Mouse (Mus musculus) gastrocnemius, adult 18-20 months (tissue): Measurements from ENCODE around the gene Kazn. TPM values are rescaled to one million over a fixed set of nuclear protein-coding genes. Genes with fewer than 3 reads are reported as not detected.

Experiments used
- DNase-seq: peaks from one replicate; pipeline ENCODE4 v3.0.0; 2021; ENCODE audit warnings: low spot score
- total RNA-seq, 2 experiments: library from RNA; stranded (reverse); gene quantifications; 2 replicates each; pipeline ENCODE4 v1.2.3; 2021

Gene Kazn
- total RNA-seq, 2 experiments from 2014 or later, result 1.6 to 2.5 TPM

DNA sequence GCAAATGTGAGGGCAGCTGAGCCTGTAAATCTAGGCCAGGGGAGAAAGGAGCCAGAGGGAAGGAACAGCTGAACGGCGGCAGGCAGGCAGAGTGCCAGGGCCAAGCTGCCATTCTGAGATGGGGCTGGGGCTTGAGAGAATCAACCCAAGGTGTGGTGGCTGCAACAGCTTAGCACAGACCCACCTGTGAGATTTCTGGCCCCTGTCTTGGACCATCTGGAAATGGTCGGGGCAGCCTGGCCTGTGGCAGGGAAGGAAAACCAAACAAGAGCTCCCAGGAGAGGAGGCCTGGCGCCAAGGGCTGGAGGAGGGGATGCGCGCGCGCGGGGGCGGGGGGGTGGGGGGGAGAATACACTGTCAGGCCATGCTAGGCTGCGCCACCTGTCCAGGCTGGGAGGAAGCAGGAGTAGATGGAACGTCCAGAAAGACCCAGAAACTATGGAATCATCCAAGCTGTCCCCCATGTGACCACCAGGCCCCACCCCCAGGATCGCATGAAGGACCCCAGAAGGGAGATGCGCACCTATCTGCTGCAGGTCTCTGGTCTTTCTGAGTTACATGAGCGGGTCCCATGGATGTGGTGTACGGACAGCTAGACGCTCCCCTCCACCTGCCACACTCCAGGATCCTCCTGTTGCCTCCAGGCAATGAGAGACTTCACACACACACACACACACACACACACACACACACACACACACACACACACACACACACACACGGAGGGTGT lies 158.1 kb downstream of the Kazn start:
- DNase-seq, result peak; percentile 42

DNA sequence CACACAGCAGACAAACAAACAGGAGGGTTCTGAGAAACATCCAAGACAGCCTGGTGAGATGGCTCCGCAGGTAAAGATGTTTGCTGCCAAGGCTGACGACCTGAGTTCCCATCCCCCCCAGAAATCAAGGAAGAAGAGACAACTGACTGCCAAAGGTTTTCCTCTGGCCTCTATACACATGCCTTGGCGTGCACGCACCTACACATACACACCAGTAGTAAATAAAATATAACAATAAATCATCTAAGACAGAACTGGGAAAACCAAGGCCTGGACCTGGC lies 158.8 kb downstream of the Kazn start:
- DNase-seq, result no peak

DNA sequence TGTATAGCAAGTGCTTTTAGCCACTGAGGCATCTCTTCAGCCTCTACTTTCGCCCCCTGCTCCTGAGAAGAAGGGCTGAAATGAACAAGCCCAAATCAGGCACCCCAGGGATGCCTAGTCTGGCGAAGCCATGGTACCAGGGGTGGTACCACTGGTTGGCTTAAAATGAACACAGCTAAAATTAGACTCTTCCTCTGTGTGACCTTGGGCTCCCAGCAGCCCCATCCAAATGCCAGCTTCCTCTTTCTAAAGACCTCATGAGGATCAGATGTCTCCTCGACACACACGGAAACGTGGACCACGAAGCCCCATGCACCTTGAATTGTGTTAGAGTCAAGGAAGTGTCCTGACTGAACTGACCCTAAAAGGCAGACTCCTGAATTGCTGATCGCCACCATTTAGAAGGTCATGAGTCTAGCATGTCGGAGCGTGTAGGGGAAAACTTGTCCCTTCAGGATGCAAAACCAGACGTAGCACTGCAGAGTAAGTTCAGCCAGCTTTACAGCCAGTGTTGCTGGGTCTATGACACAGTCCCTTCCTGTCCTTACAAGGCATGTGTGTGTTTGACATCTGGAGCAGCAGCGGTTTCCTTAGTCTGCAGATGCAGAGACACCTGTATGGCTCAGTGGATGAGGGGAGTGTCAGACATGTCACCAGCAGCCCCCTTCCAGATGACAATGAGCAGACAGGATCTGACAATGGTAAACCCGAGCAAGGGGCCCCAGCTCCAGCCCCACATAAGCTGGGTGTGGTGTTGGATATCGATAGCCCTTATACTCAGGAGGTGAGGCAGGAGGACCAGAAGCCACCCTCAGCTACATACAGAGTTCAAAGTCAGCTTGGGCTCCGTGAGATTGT lies 159.3 kb downstream of the Kazn start:
- no peak for DNase-seq

DNA sequence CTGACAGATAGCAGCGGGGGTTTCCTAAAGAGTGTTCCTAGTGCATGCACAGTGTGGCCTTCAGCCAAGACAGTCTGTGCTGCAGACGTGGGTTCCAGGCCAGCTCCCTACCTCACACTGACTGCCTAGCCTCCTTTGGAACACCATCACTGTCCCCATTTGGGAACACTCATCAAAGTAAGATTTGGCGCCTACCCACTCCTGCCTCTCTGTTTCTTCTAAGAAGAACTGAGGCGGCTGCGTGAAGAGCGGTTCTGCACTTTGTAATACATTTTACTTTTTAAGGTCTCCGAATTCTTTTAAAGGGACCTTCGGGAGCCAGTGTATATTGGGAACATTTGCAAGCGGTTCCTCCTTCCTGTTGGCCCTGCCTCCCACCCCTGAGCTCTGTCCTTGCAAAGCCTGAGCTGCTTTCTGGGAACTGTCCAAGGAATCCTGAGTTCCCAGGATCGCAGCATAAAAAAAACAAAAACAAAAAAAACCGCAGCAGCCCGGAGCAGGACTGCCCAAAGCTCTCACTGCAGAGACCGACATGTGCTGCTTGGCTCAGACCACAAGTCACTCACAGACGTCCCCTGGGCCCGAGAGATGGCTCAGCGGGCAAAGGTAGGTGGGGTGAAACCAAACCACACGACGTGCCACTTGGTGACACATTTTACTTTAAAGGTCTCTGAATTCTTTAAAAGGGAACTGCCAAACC lies 161.5 kb downstream of the Kazn start:
- DNase-seq, result no peak

DNA sequence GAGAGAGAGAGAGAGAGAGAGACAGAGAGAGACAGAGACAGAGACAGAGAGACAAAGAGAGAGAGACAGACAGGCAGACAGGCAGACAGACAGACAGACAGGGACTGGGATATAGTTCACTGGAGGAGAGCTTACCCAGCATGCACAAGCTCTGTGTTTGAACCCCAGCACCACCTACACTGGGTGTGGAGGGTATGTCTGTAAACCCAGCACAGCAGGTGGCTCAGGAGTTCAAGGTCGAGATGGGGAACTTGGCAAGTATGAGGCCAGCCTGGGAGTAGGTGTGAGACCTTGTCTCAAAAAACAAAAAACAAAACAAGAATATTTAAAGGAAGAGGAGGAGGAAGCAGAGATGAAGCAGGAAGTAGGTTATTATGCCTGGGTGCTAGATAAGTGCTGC lies 162.3 kb downstream of the Kazn start:
- no peak for DNase-seq

DNA sequence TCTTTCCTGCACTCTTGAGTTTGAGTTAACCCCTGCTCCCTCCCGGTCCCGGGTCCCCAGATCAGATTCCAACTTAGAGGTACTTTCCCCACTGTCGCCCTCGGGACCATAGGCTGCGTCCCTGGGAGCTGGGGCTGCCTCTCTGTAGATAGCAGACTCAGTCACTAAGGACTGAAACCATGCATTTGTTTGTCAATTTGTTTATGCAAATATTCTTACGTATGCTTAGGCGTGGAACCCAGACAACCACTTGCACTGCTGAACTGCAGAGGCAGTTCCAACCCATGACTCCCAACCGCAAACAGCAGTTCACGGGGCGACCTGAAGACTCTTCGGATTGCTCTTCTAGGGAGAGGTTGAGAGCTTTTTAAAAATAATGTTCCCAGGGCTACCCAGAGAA lies 163.3 kb downstream of the Kazn start:
- no peak for DNase-seq

DNA sequence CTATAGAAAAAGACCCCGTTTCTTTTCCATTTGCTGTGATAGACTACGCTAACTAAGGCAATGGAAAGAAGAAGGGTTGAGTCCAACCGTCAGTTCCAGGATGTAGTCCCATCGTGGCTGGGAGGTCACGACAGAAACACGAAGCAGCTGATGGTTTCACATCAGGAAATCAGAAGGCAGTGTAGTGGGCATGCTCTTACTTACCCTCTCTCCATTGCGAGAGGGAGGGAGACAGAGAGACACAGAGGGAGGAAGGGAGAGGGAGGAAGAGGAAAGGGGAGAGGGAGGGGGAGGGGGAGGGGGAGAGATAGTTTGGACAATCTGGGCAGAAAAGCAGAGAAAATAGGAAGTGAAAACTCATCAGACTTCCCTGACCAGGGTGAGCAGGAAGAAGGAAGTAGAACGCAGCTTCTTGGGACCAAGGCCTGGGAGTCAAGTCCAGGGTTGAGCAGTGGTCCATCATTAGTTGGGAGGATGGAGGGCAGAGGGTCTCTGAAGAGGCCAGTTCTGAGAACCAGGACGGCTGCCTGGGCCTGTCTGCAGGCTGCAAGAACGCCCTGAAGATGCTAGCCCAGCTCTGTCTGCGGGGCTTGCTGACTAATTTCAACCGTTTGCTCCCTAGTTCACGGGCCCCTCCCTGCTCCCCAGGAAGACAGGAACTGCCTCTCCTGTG lies 165.0 kb downstream of the Kazn start:
- no peak for DNase-seq

DNA sequence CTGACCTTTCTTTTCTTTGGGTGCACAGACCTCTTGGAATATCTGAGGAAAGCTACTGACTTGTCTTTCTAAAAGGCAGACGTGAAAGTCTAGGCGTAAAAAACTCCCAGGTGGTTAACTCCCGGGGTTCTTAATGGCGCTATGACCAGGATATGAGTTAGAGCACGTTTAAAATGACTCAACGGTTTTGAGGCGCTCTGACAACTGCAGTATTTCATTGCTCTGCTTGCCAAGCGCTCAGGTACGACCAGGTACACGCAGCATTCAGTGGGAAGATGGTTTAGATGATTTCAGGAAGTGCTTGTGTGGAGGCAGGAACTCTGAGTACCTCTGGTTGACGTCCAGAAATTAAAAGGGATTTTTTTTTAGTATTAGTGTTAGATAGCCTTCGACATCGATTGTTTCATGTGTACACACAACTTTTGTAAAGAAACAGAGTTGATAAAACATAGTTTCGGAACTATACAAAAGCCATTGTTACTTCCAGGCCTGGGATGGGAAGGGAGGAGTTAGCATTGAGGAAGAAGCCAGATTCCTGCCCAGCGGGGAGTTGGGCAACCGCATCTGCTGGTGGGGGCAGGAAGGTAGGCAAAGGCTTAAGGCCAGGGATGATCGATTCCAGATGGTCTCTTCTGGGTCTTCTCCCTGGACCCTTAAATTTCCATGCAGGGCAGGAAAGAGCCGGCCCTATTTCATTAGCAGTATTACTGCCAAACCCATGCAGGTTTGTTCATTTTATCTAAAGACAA lies 167.8 kb downstream of the Kazn start:
- DNase-seq, result no peak

DNA sequence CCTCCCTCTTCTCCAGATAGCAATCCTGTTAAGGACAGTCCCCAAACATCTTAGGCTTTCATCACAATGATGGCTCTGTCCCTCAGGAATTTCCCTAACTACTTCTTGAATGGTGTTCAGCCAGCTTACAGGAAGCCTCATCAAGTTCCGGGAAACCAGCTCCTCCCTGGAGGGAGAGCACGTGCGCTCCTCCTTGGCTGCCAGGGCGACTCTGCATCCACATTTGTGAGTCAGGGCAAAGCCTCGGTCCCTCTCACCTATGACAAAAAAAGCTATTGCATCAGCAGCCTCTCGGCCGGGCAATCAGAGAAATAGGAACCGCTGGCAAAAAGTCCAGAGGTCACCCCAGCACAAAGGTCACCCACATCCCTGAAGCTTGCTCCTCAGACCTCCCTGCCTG lies 168.4 kb downstream of the Kazn start:
- no peak for DNase-seq

DNA sequence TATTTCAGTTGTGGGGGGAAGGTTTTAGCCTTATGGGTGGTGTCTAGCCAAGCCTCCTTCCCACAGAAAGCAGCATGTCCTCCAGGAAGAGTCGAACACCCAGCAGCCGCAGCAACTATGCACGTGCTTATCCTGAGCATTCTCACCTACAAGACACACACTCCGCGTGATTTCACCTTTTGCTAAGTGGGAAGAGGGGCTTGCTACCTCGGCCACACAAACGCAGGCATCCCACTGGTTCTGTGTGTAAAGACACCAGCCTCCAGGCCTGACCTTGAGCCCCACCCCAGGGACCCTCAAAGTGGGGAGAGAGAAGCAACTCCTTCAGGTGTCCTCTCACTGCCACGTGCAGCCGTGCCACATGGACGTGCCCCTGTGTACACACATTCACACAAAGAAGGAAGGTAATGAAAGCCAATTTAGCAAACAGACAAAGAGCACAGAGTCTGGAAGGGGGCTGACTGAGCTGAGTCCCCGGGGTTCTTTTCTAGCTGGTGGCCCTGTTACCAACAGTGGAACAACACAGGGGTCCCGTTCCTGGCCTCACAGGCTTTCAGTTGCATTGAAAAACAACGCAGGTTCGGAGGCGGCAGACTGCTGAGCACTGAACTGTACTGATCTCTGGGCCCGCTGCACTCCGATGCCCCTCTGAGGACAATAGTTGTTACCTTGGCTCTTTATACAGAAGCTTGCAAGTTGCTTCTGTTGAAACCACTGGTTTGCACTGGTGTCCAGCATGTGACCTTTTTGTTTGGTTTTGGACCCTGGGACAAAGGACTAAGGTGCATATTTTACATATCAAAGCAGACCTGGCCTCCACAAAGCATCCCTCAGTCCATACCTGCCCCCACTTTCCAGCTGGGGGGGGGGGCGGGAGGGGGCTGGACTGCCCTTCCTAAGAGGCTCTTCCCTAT lies 170.0 kb downstream of the Kazn start:
- no peak for DNase-seq

DNA sequence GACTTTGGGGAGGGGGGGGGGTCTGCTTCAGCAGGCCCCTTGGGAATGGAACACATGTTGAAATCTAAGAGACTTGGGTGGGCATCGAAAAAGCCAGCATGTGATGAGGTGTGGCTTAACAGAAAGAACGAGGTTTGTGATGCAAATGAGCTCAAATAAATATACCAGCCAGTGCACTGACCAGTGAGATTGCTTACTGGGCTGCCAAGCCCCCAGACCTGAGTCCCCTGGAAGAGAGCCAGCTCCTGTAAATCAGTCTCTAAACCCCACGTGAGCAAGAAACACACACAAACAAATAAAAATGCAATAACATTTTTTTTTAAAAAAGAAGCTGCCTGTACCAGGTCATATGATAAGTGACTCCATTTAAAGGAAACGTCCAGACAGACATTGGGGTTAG lies 172.6 kb downstream of the Kazn start:
- no peak for DNase-seq

DNA sequence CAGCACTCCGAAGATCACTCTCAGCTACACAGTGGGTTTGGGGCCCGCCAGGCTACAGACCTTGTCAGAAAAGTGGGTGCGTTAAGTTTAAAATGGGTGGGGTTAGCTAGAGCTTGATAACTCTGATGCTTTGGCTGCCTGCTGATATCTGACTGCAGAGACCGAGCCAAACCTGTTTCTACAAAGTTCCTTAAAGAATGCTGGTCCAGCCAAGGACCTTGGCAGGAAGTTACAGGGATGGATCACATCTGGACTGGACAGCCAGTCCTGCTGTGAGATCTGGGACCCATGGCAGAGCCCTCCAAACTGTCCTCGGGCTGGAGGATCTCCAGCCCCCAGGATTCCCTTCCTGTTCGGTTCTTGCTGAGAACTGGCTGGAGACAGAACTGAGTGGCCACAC lies 173.4 kb downstream of the Kazn start:
- DNase-seq, result no peak

DNA sequence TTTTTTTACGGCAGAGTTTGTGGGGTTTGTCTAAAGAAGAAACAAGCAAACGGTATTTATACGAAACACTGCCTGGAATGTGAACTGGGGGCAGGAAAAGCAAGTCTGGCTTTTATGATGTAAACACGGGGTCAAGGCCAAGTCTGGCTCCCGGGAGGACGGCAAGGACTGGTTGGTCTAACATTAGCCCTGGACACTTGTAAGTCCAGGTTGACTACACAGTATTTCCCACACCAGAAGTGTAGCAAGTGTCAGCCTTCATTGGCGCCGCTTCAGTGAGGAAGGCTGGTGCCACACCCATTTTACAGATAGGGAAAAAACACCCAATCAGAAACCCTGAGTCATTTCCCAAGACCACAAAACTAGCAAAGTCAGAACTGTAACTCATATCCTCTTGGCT lies 173.9 kb downstream of the Kazn start:
- DNase-seq, result peak; percentile 40

DNA sequence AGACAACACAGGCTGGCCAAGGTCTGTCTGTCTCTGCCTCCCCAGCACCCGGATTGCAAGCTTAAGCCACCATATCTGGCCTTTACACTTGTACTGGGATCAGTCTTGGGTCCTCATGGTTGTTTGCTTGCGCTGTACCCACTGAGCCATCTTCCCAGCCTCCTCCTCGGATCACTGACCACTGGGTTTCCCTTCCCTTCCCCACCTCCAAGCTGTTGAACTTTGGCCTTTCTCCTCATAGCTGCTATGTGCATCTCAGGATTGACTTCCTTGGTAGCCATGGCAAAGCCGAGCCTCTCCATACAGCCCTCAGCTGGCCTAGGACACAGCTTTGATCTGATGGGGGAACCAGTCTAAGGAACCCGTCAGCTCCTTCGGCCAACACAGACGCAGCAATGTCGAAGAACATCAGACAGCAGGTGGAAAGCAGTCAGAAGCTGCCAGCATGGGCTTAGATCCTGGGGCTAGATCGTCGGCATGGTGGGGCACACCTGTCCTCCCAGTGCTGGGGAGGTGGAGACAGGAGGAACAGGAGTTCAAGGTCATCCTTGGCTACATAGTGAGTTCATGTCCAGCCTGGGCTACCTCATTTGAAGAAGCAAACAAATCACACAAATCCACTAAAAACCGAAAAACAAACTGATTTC lies 174.5 kb downstream of the Kazn start:
- no peak for DNase-seq

DNA sequence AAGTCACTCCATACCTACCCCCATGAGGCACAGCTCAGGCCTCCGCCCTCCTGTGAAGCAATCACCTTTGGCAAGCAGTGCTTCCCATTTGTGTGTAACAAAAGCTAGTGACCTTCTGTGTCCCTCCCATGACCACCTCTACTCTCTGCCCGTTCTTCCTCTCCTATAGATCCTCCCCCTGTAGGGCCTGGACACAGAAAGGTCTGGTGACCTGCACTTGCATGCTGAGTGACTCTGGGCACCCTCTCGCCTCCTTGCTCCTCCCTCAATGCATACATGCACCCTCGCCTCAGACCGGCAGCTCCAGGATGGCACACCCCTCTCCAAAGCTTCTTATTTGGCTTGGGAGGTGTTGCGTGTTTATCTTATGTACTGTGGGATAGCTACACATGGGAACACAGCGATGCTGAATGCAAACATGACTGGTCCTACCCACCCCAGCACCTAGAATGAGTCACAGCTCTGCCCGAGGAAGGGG lies 176.1 kb downstream of the Kazn start:
- DNase-seq, result no peak

DNA sequence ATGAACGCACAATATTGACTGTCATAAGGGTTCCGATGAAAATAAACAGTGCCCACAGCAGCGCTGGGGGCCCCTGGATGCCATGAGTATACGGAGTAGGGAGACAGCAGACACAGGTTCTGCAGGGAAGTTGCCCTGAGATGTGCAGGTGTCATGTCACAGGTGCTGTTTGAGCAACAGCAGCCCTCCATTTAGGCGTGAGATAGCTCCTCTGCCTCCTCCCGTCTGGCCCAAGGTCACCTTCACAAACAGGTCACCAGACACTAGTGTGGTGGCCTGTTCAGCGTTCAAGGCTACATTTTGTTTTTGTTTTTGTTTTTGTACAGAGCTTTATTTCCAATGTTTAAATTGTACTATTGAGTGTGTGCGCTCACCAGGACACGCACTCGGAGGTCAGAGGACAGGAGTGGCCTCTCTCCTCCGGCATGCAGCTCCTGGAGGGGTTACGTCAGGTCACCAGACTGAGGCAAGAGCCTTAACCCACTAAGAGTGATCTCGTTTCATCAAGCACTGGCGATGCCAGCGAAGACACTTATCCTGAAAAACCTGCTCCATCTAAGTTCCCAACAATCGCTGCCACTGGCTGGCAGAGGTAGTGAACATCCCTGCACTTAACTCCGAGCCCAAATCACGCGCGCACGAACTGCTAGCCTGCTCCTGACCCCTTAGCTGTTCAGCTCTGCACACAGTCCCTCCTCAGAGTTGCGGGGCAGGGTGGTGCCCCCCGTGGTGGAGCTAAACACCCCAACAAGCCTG lies 177.5 kb downstream of the Kazn start:
- no peak for DNase-seq

DNA sequence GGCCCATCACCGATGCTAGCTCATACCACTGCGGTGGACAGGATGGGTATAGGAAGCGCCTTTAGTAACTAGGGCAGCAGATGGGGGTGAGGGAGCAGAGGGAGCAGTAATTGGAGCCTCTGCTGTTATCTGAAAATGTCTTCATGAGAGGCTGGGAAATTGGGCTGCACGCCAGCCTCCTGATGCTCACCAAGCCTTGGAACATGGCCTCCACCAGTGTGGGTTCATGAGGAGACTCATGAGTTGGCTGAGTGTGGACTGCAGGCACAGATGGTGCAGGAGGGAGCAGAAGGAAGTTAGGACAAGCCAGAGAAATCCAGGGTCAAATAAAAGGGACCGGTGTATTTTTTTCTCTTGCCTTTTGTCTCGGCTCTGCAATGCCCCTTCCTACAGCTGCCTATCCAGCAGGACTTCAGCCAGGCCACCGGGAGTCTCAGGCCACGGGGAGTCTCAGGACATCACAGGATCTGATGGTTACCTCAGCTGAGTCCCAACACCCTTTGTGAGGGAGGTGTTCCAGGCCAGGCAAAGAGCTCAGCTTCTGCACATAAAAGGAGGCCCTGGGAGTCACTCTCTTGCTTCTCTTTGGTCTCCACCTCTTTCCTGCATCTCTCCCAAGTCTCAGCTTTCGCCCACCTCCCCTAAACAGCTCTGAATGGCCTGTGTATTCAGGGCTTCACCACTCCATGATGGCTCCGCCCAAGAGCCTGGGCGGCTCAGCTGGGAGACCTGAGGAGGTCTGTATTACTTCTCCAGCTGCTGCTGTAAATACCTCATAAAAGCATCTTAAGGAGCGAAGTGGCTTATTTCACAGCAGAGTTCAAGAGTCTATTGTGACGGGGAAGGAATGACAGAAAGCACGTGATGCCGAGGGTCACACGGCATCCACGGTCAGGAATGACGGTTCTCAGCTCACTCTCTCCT lies 178.5 kb downstream of the Kazn start:
- no peak for DNase-seq

DNA sequence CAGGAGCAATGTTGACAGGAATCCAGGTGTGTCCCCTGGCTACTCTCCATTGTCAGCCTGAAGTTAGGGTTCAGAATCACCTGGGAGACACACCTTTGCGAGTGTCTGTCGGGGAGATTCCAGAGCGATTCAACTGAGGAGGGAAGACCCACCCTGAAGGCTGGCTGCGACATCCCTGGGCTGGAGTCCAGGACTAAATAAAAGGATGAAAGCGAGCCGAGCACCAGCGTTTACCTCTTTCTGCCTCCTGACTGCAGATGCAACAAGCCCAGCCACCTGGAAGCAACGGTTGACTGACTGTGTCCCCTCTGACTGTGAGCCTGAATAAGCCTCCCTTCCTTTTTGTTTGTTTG lies 179.4 kb downstream of the Kazn start:
- DNase-seq, result no peak
